Comparison of ENCODE assay signal across 10 mouse cellular contexts in genomic region chr15:86409352-86409751, GRCm38 (mm10).
DNase-seq lines count a peak whose midpoint lies in the region; ATAC-seq and TF ChIP-seq lines count a peak whose summit lies in the region.
"Had no signal": no experiment of that assay in that cellular context is flagged by ENCODE, and none has a peak within 500 bp of the region (broad histone marks: within the 10 kb centered on the region; RNA-seq: fewer than 3 reads in every experiment).

No protein-coding gene starts in this region.

- no peak overlapping the region for H3K4me3 ChIP-seq in hindbrain, embryonic 11.5 days (ENCODE audit: low read depth, low read length)
- H3K4me3 ChIP-seq in hindbrain, embryonic 12.5 days: no peak overlapping the region
- H3K4me3 ChIP-seq in testis, adult 2 months (ENCODE audit: control insufficient read depth, low read depth, low read length): no peak overlapping the region
- no peak overlapping the region for H3K4me3 ChIP-seq in hindbrain, embryonic 14.5 days (replicated peaks; ENCODE audit: low read length)
- H3K4me3 ChIP-seq: limb, embryonic 15.5 days had no signal

- H3K36me3 ChIP-seq in hindbrain, embryonic 11.5 days (ENCODE audit: control insufficient read depth, insufficient read depth, low read length): no peaks in the 10 kb centered on the region
- no peaks in the 10 kb centered on the region for H3K36me3 ChIP-seq in hindbrain, embryonic 12.5 days
- H3K36me3 ChIP-seq in testis, adult 2 months (ENCODE audit: control insufficient read depth, insufficient read depth, low read length): no peaks in the 10 kb centered on the region
- no peaks in the 10 kb centered on the region for H3K36me3 ChIP-seq in hindbrain, embryonic 14.5 days (replicated peaks; ENCODE audit: control insufficient read depth, insufficient read depth)
- H3K36me3 ChIP-seq: limb, embryonic 15.5 days had no signal

- no peak overlapping the region for H3K9ac ChIP-seq in hindbrain, embryonic 11.5 days (ENCODE audit: low read depth, low read length)
- no peak overlapping the region for H3K9ac ChIP-seq in hindbrain, embryonic 12.5 days
- H3K9ac ChIP-seq in hindbrain, embryonic 14.5 days: no peak overlapping the region
- H3K9ac ChIP-seq: limb, embryonic 15.5 days had no signal

- TF ChIP-seq POLR2A in testis, adult 2 months (IDR thresholded peaks at IDR 0.05; ENCODE audit: control insufficient read depth, low read depth, low read length): no peak

- no peak overlapping the region for H3K4me2 ChIP-seq in hindbrain, embryonic 11.5 days (replicated peaks; ENCODE audit: low read depth, low read length)
- no peak overlapping the region for H3K4me2 ChIP-seq in hindbrain, embryonic 12.5 days (replicated peaks)
- H3K4me2 ChIP-seq in hindbrain, embryonic 14.5 days (replicated peaks): no peak overlapping the region
- H3K4me2 ChIP-seq: limb, embryonic 15.5 days had no signal

- WGBS in hindbrain, embryonic 11.5 days: 53% methylated on average over 5 of the region's 5 CpGs
- 57% methylated on average over 5 of the region's 5 CpGs for WGBS in hindbrain, embryonic 12.5 days
- WGBS in hindbrain, embryonic 14.5 days: 65% methylated on average over 5 of the region's 5 CpGs

- H3K27me3 ChIP-seq in hindbrain, embryonic 11.5 days (ENCODE audit: control insufficient read depth, insufficient read depth, low read length): no peaks in the 10 kb centered on the region
- H3K27me3 ChIP-seq in hindbrain, embryonic 12.5 days: peaks cover 4% of the 10 kb centered on the region
- no peaks in the 10 kb centered on the region for H3K27me3 ChIP-seq in testis, adult 2 months (ENCODE audit: control insufficient read depth, insufficient read depth, low read length)
- no peaks in the 10 kb centered on the region for H3K27me3 ChIP-seq in hindbrain, embryonic 14.5 days (ENCODE audit: control insufficient read depth, insufficient read depth, low read length)
- H3K27me3 ChIP-seq: limb, embryonic 15.5 days had no signal

- no peak overlapping the region for H3K27ac ChIP-seq in hindbrain, embryonic 11.5 days (ENCODE audit: low read depth, low read length)
- H3K27ac ChIP-seq in hindbrain, embryonic 12.5 days: no peak overlapping the region
- no peak overlapping the region for H3K27ac ChIP-seq in testis, adult 2 months (ENCODE audit: control insufficient read depth, insufficient read depth, low read depth, low read length)
- H3K27ac ChIP-seq in hindbrain, embryonic 14.5 days: no peak overlapping the region
- H3K27ac ChIP-seq: limb, embryonic 15.5 days had no signal

- no peaks in the 10 kb centered on the region; the same call in 1 of the 2 replicates for H3K4me1 ChIP-seq in hindbrain, embryonic 11.5 days (replicated peaks; ENCODE audit: control insufficient read depth, insufficient read depth, low read length)
- peaks cover 12% of the 10 kb centered on the region; the same call in 1 of the 2 replicates for H3K4me1 ChIP-seq in hindbrain, embryonic 12.5 days
- no peaks in the 10 kb centered on the region; the same call in 1 of the 2 replicates for H3K4me1 ChIP-seq in testis, adult 2 months (ENCODE audit: control insufficient read depth, insufficient read depth, low read length)
- H3K4me1 ChIP-seq in hindbrain, embryonic 14.5 days (replicated peaks; ENCODE audit: control insufficient read depth, insufficient read depth, low read length): peaks cover 8% of the 10 kb centered on the region
- H3K4me1 ChIP-seq: limb, embryonic 15.5 days had no signal

- ATAC-seq in hindbrain, embryonic 11.5 days (ENCODE audit: low FRiP score): no peak
- ATAC-seq in hindbrain, embryonic 12.5 days (ENCODE audit: low FRiP score): no peak
- ATAC-seq in hindbrain, embryonic 14.5 days (ENCODE audit: low FRiP score): no peak

- H3K9me3 ChIP-seq in hindbrain, embryonic 11.5 days (ENCODE audit: control insufficient read depth, low read length): no peaks in the 10 kb centered on the region
- no peaks in the 10 kb centered on the region for H3K9me3 ChIP-seq in hindbrain, embryonic 12.5 days (replicated peaks)
- H3K9me3 ChIP-seq in hindbrain, embryonic 14.5 days (ENCODE audit: control insufficient read depth, low read length): no peaks in the 10 kb centered on the region
- H3K9me3 ChIP-seq: limb, embryonic 15.5 days had no signal

- TF ChIP-seq CTCF in testis, adult 2 months (IDR thresholded peaks at IDR 0.05; ENCODE audit: control insufficient read depth, insufficient read depth, insufficient replicate concordance, low read depth, low read length): 0 out of 2 replicates have a peak, but pooled peaks have one; percentile 1

- DNase-seq in hindbrain, embryonic 11.5 days (ENCODE audit: low spot score): peak; percentile 26
- DNase-seq in testis, postnatal 10 days (ENCODE audit: low spot score): no peak
- DNase-seq in heart, postnatal 4 days: peak; percentile 41
- DNase-seq in ovary, postnatal 14 days (ENCODE audit: low spot score): no peak
- no peak for DNase-seq in cerebellum, postnatal 36 days
- DNase-seq in hindbrain, embryonic 14.5 days (ENCODE audit: low spot score): no peak
- DNase-seq: spleen, adult 18-20 months had no signal

Comparison
In these comparisons a context has a peak if more than half of its experiments do, and no peak if none do; other contexts are left out.
1. DNase-seq: peak in hindbrain, embryonic 11.5 days (single experiment) and heart, postnatal 4 days (single experiment); none in testis, postnatal 10 days (single experiment), ovary, postnatal 14 days (single experiment), cerebellum, postnatal 36 days (0 of 2) and hindbrain, embryonic 14.5 days (single experiment).